In the genomic region with DNA sequence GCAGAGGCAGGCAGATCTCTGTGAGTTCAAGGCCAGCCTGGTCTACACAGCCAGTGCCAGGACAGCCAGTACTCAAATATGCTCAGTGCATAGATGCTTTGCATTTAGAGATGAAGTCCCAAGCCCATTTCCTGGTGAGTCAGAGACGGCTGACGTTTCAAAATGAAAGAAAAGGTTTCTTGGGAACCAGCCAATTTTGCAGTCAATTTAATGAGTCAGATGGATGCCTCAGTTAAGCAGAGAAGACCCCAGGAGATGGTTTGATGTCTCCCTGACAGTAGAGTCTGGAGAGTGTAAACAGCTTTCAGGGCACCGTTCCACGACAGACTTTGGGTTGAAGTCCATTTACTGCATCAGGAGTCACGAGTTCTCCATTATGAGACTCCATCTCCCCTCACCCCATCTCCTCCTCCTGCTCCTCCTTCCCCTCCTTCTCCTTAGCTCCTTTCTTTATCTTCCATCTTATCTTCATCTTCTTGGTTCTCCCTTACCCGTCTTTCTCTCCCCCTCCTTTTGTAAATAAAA, we compare ENCODE assay signal across 26 mouse cellular contexts. TPM values are rescaled to one million over a fixed set of nuclear protein-coding genes. Genes with fewer than 3 reads are reported as not detected.
DNase-seq lines count a peak whose midpoint lies in the region; ATAC-seq and TF ChIP-seq lines count a peak whose summit lies in the region.
"Had no signal": no experiment of that assay in that cellular context is flagged by ENCODE, and none has a peak within 500 bp of the region (broad histone marks: within the 10 kb centered on the region; RNA-seq: fewer than 3 reads in every experiment).

No protein-coding gene starts in this region.

- 56% methylated on average over 6 of the region's 6 CpGs for WGBS in embryonic facial prominence, embryonic 14.5 days
- WGBS in embryonic facial prominence, embryonic 10.5 days: 86% methylated on average over 6 of the region's 6 CpGs

- TF ChIP-seq CTCF in brain, embryonic 14.5 days (IDR thresholded peaks at IDR 0.05; ENCODE audit: borderline replicate concordance, extremely low read depth, insufficient read depth, insufficient read length): no peak

- no peak overlapping the region for H3K4me2 ChIP-seq in embryonic facial prominence, embryonic 14.5 days (ENCODE audit: low read depth, low read length)
- H3K4me2 ChIP-seq: forebrain, embryonic 15.5 days; heart, embryonic 13.5 days; hindbrain, embryonic 14.5 days; liver, embryonic 12.5 days; midbrain, embryonic 13.5 days; neural tube, embryonic 13.5 days had no signal

- no peaks in the 10 kb centered on the region for H3K36me3 ChIP-seq in embryonic facial prominence, embryonic 14.5 days (ENCODE audit: control insufficient read depth, insufficient read depth, low read length)
- no peaks in the 10 kb centered on the region for H3K36me3 ChIP-seq in embryonic facial prominence, embryonic 10.5 days (replicated peaks)
- H3K36me3 ChIP-seq: forebrain, embryonic 15.5 days; heart, embryonic 13.5 days; liver, embryonic 12.5 days; midbrain, embryonic 13.5 days; neural tube, embryonic 13.5 days had no signal

- H3K9ac ChIP-seq in embryonic facial prominence, embryonic 14.5 days (ENCODE audit: low read depth, low read length): no peak overlapping the region
- H3K9ac ChIP-seq: forebrain, embryonic 15.5 days; heart, embryonic 13.5 days; hindbrain, embryonic 14.5 days; liver, embryonic 12.5 days; liver, postnatal 0 days; midbrain, embryonic 13.5 days; neural tube, embryonic 13.5 days had no signal

- no peak for ATAC-seq in embryonic facial prominence, embryonic 14.5 days (ENCODE audit: low read depth)
- ATAC-seq: activated CD4-positive, CD25-positive, alpha-beta regulatory T cell, adult 4 months; forebrain, embryonic 15.5 days; liver, embryonic 12.5 days; liver, postnatal 0 days; midbrain, embryonic 13.5 days had no signal

- H3K4me1 ChIP-seq in embryonic facial prominence, embryonic 14.5 days (ENCODE audit: control insufficient read depth, insufficient read depth, low read length): no peaks in the 10 kb centered on the region
- no peaks in the 10 kb centered on the region for H3K4me1 ChIP-seq in embryonic facial prominence, embryonic 10.5 days
- H3K4me1 ChIP-seq: forebrain, embryonic 15.5 days; liver, embryonic 12.5 days; midbrain, embryonic 13.5 days; neural tube, embryonic 13.5 days had no signal

- DNase-seq in embryonic facial prominence, embryonic 14.5 days (ENCODE audit: low spot score): peak; percentile 39
- DNase-seq in embryonic facial prominence, embryonic 10.5 days (ENCODE audit: low spot score): no peak
- peak; percentile 38 to 39 for DNase-seq in kidney, adult 8-10 months
- DNase-seq in kidney, postnatal 10 days: no peak
- peak; percentile 72 for DNase-seq in 3T3-L1 (ENCODE audit: low read depth, low spot score)
- peak; percentile 22 for DNase-seq in brain, embryonic 14.5 days (ENCODE audit: low read depth)
- no peak for DNase-seq in urinary bladder, adult 18-20 months (ENCODE audit: low spot score in 2 of 2)
- no peak for DNase-seq in spleen, postnatal 14 days (ENCODE audit: low spot score in 2 of 2)
- DNase-seq: adrenal gland, adult 2 months; adrenal gland, postnatal 36 days; cerebellum, adult 2 months; cerebellum, postnatal 14 days; heart, postnatal 10 days; layer of hippocampus, postnatal 36 days; left cerebral cortex, postnatal 4 days; liver, postnatal 0 days; lung, postnatal 10 days; thymus, postnatal 14 days had no signal

- no peak overlapping the region for H3K4me3 ChIP-seq in embryonic facial prominence, embryonic 14.5 days (ENCODE audit: low read depth, low read length)
- H3K4me3 ChIP-seq in embryonic facial prominence, embryonic 10.5 days: no peak overlapping the region
- H3K4me3 ChIP-seq: forebrain, embryonic 15.5 days; heart, embryonic 13.5 days; liver, embryonic 12.5 days; midbrain, embryonic 13.5 days; neural tube, embryonic 13.5 days had no signal

- H3K9me3 ChIP-seq in embryonic facial prominence, embryonic 14.5 days (ENCODE audit: control insufficient read depth, low read length): no peaks in the 10 kb centered on the region
- no peaks in the 10 kb centered on the region for H3K9me3 ChIP-seq in embryonic facial prominence, embryonic 10.5 days
- H3K9me3 ChIP-seq: forebrain, embryonic 15.5 days; heart, embryonic 13.5 days; liver, embryonic 12.5 days; midbrain, embryonic 13.5 days; neural tube, embryonic 13.5 days had no signal

- H3K27me3 ChIP-seq in embryonic facial prominence, embryonic 14.5 days (replicated peaks; ENCODE audit: control insufficient read depth, insufficient read depth, low read length): no peaks in the 10 kb centered on the region
- no peaks in the 10 kb centered on the region for H3K27me3 ChIP-seq in embryonic facial prominence, embryonic 10.5 days (replicated peaks; ENCODE audit: low read depth, poor library complexity, severe bottlenecking)
- H3K27me3 ChIP-seq: forebrain, embryonic 15.5 days; heart, embryonic 13.5 days; midbrain, embryonic 13.5 days; neural tube, embryonic 13.5 days had no signal

- no peak overlapping the region for H3K27ac ChIP-seq in embryonic facial prominence, embryonic 14.5 days (replicated peaks; ENCODE audit: low read depth, low read length)
- no peak overlapping the region for H3K27ac ChIP-seq in embryonic facial prominence, embryonic 10.5 days (replicated peaks)
- H3K27ac ChIP-seq: forebrain, embryonic 15.5 days; heart, embryonic 13.5 days; hindbrain, embryonic 14.5 days; liver, embryonic 12.5 days; macrophage; midbrain, embryonic 13.5 days had no signal

- no peak for TF ChIP-seq POLR2A in brain, embryonic 14.5 days (IDR thresholded peaks at IDR 0.05; ENCODE audit: borderline replicate concordance, extremely low read depth, insufficient read depth, insufficient read length, poor library complexity, severe bottlenecking)

RNA-seq across cellular contexts. Expression of a gene that starts 13.3 kb away (rescaled TPM):
- polyA plus RNA-seq in embryonic facial prominence, embryonic 14.5 days (2014; fragmentation: Nextera tagmentation; extraction: Ambion mirVana): 432 and 435 TPM in 2 replicates
- polyA plus RNA-seq in embryonic facial prominence, embryonic 10.5 days (2016; fragmentation: Nextera tagmentation; extraction: Ambion mirVana): 328 and 349 TPM in 2 replicates
- polyA plus RNA-seq in brain, embryonic 14.5 days (2012; rRNA removed): 281 and 315 TPM in 2 replicates

RNA-seq across cellular contexts. Expression of a gene that starts 24.2 kb away (rescaled TPM):
- polyA plus RNA-seq in embryonic facial prominence, embryonic 14.5 days (2014; fragmentation: Nextera tagmentation; extraction: Ambion mirVana): 36.1 and 37.8 TPM in 2 replicates
- 20.7 and 25.3 TPM in 2 replicates for polyA plus RNA-seq in embryonic facial prominence, embryonic 10.5 days (2016; fragmentation: Nextera tagmentation; extraction: Ambion mirVana)
- 7.1 and 10.2 TPM in 2 replicates for polyA plus RNA-seq in brain, embryonic 14.5 days (2012; rRNA removed)

Comparison
In these comparisons a context has a peak if more than half of its experiments do, and no peak if none do; other contexts are left out.
1. DNase-seq: peak in embryonic facial prominence, embryonic 14.5 days (single experiment), kidney, adult 8-10 months (2 of 2), 3T3-L1 (single experiment) and brain, embryonic 14.5 days (single experiment); none in embryonic facial prominence, embryonic 10.5 days (single experiment), kidney, postnatal 10 days (single experiment), urinary bladder, adult 18-20 months (0 of 2) and spleen, postnatal 14 days (0 of 2).